Mouse (Mus musculus) forelimb bud, embryonic 11.5 days (tissue): ENCODE results near the gene Map1b.
A peak's percentile ranks its signal among the peaks of the same experiment; 100 is the strongest.

ENCODE experiments used
- DNase-seq: peaks from one replicate; pipeline ENCODE4 v3.0.0-alpha.2; 2012; ENCODE audit warnings: low read depth, low spot score

Map1b gene

DNA sequence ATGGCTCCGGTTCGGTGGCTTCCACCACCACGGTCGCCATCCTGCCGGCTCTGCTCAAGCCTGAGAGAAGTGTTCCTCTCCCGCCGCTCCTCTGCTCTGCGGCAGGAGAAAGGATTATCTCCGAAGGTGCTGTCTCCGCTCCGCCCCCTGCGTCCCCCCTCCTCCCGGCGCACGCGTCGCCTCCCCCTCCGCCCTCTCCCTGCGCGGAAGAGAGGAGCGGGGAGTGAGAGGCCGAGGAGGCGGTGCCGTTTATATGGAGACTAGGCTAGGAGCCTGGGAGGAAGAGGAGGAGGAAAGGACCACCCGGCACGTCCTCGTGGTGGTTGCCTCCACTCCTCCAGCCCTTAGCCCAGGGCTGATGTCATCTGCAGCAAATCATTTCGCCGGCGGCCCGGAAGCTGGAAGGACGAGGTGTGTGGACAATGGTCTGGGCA is at the start of gene Map1b:
Map1b (minus strand) TSS at position 93 of the 434 bp plus-strand sequence.
- peak; percentile 64 for DNase-seq

DNA sequence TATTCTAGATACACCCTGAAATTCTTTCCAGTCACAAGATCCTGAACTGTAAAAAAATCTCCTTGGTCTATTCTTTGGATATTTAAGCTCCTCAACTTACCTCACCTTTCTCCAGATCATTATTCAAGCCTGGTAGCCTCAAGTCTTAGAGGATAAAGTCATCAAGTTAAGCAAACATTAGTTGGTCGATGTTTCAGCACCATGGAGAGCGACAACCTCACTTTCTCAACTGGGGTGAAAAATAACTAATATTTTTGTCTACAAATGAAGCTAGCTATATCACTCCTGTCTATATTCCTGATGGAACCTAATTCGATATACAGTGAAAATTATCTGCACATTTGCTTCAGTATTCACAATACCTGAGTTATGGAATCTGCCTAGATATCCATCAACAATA is 48.0 kb upstream of the Map1b start:
- peak; percentile 79 for DNase-seq

DNA sequence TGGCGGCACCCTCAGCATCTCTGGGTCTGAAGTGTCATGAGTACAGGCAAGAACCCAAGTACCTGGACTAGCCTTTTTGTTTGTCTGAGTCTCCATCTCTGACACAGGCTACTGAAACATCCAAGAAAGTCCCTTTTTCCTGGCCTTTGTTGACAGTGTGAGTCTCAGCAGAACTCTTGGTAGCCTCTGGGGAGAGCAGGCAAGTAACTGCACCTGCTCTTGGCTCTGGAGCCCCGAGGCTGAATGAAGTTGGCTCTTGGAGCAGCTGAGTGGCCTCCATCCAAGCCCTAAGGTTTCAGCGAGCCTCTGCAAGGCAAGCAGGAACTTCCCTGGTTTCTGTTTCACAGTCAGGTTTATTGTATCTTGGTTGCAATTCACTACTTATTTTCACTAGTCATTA is 46.7 kb upstream of the Map1b start:
- DNase-seq, result no peak

DNA sequence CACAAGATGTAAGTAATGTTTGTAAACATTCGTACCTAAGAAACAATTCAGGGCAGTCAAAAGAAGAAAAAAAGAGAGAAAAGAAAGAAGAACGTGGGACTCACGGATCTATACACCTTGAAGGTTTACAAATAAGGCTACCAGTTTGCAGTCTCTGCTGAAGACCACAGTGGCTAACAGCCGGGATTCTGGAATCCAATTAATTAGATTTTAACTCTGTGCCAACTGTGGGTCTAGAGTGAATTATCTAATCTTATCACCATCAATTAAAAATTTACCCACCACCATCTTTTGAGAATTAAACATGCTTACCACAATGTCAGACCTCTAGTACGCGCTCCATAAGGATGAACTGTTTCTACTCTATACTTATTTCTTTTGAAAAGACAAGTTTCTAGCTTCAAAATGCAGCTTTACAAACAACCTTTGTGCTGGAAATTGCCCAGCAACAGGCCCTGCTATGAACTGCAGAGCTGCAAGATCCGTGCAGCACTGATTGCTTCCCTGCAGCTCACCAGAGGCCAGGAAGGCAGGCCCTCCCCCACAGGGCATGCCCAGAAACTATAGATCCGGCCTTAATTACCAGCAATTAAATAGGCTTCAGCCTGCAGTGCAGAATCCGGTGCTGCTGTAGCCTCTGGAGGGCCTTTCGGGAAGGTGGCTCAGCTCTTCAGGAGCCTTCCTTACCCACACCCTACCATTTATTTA is 45.7 kb upstream of the Map1b start:
- DNase-seq, result peak; percentile 67

DNA sequence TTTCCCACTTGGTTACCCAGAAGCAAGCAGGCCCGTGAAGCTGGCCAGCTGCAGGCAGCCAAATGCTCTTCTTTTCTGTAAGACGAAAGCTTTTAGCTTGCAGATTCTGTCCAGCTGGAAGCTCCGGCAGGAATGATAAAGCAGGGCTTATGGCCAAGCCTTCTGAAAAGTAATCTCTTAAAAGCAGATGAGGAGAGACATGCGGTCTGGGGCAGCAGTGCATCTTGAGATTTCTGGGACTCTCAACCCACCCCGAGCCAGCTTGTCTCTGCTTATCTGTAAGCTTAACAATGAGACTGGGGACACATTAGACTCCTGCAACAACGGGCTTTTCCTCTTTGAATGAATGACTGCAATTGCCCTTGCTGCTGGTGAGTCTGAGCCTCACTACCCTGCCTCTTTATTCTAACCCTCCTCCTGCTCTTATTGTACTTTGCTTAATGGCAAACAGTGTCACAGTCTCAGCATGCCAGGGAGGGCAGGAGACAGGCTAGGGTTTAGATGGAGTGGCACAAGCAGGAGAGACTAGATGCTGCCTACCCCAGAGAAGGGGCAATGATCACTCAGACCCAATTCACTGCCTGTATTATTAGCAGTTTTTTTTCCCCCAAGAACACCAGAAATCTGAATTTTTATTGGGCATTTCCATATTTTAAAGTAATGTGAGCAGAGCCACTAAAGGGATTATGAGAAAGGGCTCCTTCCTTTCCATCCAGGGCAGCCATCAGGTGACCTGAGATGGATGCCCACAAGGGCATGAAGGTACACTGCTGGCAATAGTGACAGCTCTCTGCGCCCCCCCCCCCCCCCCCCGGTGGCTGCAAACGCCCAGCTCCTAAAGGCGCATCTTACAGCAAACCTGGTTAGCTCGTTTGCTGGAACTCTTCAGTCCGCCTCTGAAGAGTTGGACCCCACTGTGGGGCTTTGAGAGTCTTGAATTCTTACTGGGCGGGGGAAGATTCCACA is 44.6 kb upstream of the Map1b start:
- DNase-seq, result no peak

DNA sequence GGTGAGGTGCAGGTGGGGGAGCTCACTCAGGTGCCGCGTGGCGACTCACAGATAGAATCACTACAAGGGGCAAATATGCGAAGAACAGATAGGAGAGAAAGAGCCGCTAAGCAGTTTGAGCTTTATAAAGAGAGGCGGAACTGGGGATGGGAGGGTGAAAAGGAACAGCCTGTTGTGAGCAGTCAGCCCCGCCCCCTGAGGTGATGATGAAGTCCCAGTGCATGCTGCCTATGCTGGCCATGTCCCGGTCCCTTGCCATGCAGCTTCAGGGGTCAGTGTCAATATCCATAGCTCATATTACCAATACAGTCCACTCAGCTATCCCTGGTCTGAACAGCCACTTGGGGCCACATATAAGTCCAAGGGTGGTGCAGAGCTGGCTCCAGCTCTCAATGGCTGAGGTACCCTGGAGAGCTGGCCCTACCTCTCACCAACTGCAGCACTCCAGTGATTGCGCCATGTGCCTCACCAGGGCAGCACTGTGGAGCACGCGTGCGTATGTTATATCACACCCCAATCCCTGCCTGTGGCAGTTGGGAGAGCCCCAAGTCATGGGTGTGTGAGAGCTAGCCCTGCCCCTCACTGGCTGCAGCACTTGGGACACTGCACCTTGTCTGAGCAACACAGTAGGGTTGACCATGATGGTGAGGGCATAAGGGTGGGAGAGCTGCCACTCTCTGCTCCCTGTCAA is 42.0 kb upstream of the Map1b start:
- DNase-seq, result no peak

DNA sequence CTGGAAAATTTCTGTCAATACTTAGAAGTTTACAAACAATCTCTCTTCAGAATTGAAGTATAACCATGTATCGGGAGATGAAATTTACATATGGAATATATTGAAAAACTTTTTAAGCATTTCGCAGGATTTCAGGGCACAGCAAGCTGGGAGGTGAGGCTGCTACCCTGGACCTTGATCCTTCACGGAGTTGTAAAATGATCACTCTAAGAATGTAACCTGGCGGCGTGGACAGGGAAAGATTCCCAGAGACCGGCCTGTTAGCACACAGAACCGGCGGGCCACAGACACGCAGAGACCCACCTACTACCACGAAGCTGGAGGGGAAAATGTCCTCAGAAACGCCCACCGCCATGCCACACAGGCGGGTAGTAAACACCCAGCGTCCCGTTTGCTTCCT is 41.5 kb upstream of the Map1b start:
- DNase-seq, result no peak

DNA sequence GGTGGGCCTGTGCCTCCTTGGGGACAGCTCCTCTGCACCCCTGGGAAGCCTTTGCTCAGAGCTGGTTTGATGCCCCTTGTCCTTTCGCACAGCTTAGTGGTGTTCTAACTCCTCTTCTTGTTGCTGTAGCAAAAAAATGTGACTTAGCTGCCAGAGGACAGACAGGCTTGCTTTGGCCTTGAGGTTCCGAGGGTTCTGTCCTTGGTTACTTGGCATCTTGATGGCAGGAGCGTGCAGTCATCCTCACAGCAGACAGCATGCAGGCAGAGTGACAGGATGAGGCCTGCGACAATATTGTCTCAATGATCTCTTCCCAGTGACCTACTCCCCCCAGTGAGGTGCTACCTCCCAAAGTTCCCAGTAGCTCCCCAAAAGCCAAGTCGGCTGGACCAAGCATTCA is 41.0 kb upstream of the Map1b start:
- no peak for DNase-seq

DNA sequence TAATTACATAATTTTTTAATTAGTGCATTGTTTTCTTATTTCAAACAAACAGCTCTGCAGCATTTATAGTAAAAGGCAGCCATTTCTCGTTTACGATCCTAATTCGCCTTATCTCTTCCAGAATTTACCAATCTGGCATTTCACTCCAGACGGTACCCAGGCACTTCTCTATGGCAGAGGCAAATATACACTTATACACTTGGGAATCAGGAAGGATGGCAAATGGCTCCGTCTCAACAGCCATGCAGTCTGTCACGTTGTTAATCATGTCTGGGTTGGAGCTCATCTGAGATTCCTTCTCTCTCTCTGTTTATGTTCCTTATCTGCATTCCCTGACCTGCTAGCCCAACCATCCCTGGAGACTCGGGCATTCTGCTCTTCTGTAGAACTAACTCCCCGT is 38.6 kb upstream of the Map1b start:
- DNase-seq, result no peak

DNA sequence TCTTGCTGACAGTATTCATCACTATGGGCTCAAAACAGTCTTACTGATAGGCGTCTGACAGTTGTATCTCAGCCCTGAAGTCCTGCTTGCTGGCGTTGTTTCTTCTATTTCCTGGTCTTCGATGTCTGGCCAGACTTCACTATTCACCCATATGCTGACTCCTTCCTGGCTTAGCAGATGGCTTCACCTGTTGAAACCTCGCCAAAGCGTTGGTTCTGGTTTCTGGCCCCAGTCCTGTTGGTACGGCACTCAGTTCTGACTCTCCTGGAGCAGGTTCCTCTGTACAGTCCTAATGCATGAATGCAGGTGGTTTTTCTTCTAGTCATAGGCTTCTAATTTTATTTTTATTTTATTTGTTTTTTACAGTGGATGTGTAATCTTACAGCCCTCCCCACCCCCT is 38.1 kb upstream of the Map1b start:
- no peak for DNase-seq

DNA sequence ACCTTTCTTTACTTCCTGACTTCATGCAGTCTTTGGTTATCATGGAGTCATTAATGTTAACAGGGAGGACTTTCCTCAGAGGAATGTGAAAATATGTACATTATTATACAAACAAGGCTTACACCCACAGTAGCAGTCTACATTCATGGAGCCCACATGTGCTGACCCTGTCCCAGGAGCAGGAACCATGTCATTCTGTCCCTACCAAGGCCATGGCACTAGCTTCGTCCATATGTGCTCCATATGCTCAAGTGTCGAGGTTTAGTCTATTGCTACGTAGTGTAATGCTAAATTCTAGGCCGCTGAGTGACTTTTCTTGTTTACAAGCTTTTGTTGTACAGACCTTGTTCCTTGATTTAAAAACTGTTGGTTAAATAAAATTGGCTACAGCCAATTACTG is 36.0 kb upstream of the Map1b start:
- no peak for DNase-seq

DNA sequence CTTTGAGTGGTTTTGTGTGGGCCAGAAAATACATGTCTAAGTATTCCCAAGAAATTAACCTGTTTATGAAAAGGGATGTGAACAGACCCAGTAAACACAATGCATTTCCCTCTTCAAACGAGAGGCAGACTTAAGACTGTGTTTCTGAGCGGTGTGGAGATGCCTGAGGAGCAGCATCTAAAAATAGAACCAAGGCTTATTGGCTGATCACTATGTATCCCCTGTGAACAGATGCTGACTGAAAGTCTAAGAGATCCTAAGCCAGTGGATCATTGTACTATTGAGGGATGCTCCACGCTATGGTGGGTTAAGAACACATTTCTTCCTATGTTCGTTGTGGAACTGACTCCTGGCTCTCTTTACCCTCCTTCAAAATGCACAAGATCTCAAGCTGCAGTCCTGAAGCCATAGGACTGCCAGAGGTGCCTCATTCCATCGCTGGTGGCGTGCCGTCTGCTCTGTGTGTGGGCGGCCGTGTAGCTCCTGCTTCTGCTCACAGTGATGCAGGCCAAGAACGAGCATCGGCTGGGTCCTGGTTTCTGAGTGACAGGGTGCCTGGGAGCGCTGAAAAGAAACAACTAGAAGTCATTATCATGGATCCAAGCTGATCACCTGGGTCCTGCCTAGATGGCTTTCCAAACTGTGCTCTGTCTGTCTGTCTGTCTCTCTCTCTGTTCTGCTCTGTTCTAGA is 34.5 kb upstream of the Map1b start:
- DNase-seq, result no peak

DNA sequence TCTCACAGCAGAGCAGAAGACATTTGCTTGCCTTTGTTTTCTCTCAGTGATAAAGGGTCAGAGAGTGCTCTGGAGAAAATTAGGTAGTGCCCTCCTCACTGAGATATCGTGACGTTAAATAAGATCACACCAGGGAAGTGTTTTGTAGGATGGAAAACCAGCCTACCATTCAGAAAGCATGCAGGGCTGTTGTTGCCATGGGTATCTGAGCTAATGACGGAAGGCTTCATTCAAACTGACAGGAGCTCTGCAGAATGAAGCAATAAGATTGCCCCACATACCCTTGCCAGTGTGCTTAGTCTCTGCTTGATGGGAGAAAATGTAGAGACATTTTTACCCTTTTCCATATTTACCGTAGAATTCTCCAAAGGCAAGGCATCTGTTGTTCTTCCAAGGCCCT is 33.7 kb upstream of the Map1b start:
- no peak for DNase-seq

DNA sequence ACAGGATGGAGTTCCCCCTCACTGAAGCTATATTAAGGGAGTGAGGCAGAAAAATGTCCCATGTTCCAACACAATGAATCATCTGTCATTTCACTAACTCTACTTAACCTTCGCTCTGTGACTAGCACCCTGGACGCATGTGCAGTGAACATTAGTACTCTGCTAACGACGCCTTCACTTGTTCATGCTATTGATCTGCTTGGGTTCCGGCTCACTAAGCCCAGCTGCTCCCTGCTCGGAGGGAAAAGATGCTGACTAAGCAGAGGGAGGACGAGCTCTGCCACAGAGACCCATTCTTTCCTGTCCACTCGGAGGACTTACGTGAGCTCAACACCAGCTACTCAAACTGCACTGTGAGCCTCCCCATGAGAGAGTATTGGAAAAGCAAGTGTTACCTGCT is 33.2 kb upstream of the Map1b start:
- no peak for DNase-seq

DNA sequence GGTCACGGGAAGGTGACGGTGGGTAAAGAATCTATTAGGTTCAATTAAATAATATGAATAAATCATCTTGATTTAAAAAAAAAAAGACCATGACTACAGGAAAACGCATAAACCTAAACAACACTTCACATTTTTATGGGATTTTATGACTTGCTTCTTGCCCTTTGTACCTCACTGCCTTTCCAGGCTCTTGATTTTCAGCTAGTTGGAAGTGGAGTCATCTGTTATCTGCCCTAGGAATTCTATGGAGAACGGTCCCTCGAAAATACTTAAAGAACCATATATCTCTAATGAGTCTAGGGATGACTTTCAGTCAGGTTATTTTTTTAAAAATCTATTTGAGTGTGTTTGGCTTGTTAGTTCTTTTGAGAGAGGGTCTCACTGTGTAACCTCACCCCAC is 30.5 kb upstream of the Map1b start:
- DNase-seq, result no peak

DNA sequence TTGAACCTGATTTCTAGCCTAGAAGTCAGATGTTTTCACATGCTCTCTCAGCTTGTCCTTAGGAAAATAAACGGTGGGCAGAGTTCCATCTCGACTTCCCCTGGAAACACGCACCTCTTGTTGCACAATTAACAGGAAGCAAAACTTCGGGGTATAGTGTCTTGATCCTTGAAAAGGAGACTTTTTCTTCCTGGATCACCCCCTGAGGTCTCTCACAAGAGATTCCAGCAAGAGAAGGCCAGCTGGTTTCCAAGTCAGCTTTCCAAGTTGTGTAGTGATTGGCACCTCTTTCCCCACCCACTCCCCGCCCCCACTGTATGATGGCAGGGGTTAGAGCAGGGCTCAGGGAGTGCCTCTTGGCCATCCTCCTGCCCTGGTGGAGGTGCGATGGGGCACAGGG is 28.9 kb upstream of the Map1b start:
- no peak for DNase-seq

DNA sequence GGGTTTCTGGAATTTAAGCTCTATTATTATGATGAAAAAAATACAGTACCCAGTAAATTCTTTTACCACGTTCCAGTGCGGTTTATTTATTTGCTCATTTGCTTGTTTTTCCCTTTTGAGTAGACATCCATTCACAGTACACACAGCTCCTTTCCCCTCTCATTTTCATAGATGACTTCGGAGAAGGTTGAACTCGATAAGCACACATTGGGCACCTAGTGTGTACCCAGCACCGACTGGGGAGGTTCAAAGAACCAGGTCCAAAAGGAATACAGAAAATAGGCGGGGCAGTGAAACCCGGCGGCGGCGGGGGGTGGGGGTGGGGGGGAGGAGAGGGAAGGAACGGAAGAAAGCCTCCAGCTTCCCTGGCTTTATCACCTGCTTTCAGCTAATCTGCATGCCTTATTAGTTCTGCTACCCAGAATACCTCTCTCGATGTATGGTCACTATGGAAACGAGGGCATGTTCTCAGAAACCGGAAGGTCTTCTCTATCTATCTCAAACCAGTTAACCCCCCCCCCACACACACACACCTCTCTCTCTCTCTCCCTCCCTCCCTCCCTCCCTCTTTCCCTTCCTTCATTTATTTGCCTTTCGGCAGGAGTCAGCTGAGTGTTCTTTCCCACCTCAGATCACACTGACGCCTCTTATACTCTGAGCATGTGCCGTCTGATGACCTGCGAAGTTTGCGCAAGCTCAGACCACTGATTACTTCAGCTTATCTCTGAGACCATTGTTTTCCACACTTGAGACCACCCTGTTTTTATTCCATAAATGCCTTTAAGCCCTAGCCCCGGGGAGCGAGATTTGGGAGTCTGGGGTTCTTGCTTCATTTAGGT is 25.3 kb upstream of the Map1b start:
- DNase-seq, result no peak

DNA sequence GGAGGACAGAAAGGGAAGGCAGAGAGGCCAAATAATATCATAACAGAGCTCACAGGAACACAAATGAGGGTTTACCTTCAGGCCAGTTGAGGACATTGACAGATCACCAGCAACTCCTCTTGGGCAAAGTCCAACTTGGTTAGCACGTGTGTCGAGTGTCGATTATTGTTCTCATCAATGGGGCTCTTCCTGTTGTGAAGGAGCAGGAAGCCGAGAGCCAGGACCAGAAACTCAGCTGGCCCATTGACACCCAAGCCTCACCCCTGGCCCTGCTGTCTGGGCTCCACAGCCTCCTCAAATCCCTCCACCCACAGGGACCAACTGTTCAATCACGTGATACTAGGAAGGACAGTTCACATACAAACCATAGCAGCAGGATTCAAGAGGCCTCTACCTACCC is 22.9 kb upstream of the Map1b start:
- no peak for DNase-seq

DNA sequence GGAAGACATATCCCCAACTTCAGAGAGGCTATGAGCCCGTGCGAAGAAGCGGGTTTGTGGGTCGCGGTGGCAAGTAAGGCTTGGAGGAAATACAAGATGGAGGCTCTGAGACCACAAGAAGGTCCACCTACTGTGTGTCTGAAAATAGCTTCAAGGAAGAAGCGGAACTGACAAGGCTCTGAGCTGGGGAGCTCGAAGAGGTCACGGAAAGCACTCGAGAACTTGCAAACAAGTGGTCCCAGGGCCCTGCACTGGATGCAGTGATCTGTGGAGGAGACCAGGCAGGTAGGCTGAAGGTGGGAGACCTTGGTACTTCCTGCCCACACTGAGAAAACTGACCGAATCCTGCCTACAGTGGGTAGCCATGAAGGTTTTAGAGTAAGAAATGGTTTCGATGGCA is 22.5 kb upstream of the Map1b start:
- no peak for DNase-seq

DNA sequence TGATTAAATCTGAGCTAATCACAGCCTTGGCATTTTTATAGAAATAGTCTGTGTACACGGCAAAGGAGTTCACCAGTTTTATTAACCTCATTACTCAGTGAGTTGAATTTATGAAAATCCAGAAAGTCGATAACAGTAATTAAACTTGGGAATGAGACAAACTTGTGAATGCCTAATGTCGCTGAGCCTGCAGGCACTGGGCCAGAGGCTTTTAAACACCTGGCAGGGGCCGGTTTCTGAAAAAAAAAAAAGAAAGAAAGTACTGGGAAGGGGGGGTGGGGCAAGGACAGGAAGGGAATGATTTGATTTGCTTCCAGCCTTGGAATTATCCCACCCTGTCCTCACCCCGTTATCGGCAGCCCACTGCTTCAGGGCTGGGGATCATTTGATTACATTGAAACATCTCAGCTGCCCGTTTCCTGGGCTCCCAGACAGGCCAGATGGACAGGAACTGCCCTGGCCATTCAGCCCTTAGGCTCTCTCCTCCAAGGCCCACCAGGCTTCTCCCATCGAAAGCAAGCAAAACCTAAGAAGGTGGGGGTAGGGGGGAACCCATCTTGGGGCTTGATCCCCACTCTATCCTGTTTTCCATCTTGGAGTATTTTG is 21.7 kb upstream of the Map1b start:
- DNase-seq, result peak; percentile 51
